Mouse (Mus musculus) naive thymus-derived CD4-positive, alpha-beta T cell, adult 2 months (primary cell): ENCODE data around the gene Dhrs1.

Experiments
- DNase-seq: peaks from one replicate; pipeline ENCODE4 v3.0.0-alpha.2; 2011; ENCODE audit warnings: low read depth

The Dhrs1 gene

DNA sequence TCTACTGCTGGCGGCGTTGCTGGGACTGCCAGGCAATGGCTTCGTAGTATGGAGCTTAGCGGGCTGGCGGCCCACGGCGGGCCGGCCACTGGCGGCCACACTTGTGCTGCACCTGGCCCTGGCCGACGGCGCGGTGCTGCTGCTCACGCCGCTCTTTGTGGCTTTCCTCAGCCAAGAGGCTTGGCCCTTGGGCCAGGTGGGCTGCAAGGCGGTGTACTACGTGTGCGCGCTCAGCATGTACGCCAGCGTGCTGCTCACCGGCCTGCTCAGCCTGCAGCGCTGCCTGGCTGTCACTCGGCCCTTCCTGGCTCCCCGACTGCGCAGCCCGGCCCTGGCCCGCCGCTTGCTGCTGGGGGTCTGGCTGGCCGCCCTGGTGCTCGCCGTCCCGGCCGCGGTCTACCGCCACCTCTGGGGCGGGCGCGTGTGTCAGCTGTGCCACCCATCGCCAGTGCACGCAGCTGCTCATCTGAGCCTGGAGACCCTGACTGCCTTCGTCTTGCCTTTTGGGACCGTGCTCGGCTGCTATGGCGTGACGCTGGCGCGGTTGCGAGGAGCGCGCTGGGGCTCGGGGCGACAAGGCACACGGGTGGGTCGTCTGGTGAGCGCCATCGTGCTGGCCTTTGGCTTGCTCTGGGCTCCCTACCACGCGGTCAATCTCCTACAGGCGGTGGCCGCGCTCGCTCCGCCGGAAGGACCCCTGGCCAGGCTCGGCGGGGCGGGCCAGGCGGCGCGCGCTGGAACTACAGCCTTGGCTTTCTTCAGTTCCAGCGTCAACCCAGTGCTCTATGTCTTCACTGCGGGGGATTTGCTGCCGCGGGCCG lies 16.7 kb upstream of the Dhrs1 start:
- DNase-seq, result no peak

- no peak for DNase-seq
These were observed 15.7 kb upstream of the Dhrs1 start, which contains the start of gene Ltb4r2 for GRCm38 (mm10) chr14:55761163-55761562. TSS of gene Ltb4r2 (plus strand) at chr14:55761428.

GRCm38 (mm10) chr14:55760156-55760555 lies 14.7 kb upstream of the Dhrs1 start:
- DNase-seq, result peak; percentile 86

DNA sequence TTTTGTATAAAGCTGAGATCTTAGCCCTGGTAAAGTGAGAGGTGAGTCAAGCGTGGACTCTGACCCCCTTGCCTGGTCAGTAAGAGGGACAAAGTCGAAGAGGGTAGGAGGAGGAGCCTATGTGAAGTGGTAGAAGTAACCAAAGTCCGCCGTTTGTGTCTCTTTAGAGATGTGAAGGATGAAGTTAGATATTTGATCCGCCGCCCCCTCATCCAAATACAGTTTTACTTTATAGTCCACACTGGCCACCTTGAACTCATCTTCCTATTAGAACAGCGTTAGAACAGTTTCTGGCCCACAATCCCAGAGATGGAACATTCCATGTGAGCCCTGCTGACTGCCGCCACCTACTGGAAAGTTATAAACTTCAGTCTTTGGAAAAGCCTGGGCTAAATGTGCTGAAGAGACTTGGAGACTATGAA lies 12.9 kb upstream of the Dhrs1 start, which contains the start of gene Cideb:
Gene Cideb, minus strand, starts transcription at position 96 of the 422 bp plus-strand sequence.
- peak; percentile 59 for DNase-seq

GRCm38 (mm10) chr14:55757566-55757965 lies 12.1 kb upstream of the Dhrs1 start:
- no peak for DNase-seq

DNA sequence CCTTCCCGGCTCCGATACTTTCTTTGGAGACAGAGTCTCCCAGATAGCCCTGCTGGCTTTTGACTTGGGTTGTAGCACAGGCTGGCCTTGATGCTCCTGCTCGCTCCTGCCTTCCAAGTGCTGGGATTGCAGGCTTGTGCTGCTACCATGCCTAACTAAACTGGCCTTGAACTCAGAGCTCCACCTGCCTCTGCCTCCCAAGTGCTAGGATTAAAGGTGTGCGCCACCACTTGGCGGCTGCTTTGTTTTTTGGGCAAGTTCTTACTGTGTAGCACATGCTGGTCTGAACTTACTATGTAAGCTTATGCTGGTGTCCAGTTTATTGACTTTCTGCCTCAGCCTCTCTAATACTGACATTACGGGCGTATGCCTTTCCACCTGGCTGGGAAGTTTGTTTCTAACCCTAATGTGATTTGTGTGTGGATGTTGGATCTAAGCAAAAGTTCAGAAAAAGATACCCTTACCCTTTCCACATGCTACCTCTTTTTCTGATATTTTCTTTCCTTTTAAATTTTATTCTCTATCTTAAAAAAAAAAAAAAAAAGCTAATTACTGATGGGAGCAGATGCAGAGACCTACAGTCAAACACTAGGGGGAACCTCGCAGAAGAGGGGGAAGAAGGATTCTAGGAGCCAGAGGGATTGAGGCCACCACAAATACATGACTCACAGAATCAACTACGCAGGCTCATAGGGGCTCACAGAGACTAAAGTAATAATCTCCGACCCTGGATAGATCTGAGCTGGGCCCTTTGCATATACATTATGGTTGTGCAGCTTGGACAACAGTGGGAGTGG lies 1.8 kb upstream of the Dhrs1 start:
- no peak for DNase-seq

DNA sequence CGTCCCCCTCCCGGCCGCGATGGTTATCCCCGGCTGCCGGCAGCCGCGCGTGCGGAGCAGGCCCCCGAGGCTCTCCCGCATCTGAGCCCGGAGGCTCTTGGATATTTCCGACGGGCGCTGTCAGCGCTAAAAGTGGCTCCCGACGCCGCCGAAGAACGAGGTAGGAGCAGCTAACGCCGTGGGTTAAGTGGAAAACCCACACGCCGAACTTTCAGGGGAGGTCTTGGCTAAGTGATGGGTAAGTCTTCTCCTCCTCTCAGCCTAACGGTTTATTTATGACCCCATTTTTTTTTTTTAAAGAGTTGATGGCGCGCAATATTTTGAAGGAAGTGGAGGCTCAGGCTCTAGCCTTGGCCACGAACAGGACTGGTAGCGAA lies 359 bp upstream of the Dhrs1 start:
- DNase-seq, result no peak

GRCm38 (mm10) chr14:55743711-55744110 lies 1.8 kb downstream of the Dhrs1 start:
- peak; percentile 95 for DNase-seq

- no peak for DNase-seq
These were observed 8.3 kb downstream of the Dhrs1 start for GRCm38 (mm10) chr14:55737086-55737687.

- DNase-seq, result no peak
These were observed 9.7 kb downstream of the Dhrs1 start for GRCm38 (mm10) chr14:55735758-55736157.

DNA sequence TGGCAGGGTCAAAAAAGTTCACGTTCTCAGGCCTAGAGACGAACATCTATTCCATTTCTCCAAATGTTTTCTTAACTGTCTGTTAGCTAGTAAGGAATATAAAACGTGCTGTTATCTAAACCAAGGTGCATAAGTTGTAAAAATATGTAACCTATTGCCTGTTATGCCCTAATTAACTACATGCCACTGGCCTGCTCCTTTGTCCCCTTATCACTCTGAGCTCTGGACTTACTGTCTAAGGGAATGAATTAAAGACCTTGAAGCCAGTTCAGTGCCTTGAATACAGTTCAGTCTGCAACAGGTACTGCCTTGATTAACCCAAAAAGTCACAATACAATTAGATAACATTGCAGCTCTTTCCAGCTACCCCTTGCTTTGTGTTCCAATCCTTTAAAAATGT lies 10.2 kb downstream of the Dhrs1 start:
- no peak for DNase-seq

- DNase-seq, result no peak
These were observed 10.6 kb downstream of the Dhrs1 start for GRCm38 (mm10) chr14:55734869-55735268.

DNA sequence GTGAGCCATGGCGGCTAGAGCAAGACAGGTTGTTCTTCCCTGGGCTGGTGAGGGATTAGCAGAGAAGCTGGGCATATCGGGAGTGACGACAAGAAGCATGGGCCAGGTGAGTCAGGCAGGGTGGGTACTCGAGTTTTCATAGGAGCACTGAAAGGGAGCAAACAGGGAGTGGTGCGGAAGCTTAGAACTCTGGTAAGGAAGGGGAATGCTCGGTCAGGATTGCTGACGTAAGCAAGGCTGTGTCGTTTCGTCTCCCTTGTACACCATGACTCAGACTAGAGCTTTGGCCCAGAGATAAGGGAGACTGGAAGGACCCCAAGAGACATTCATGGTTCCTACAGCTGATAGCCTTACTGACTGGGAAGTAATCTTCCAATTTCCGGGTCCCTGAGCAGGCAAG lies 11.6 kb downstream of the Dhrs1 start:
- no peak for DNase-seq

GRCm38 (mm10) chr14:55730531-55731032 lies 14.9 kb downstream of the Dhrs1 start:
- DNase-seq, result no peak

- DNase-seq, result no peak
These were observed 15.4 kb downstream of the Dhrs1 start for GRCm38 (mm10) chr14:55730116-55730515.

- no peak for DNase-seq
These were observed 17.4 kb downstream of the Dhrs1 start for GRCm38 (mm10) chr14:55727889-55728685.

DNA sequence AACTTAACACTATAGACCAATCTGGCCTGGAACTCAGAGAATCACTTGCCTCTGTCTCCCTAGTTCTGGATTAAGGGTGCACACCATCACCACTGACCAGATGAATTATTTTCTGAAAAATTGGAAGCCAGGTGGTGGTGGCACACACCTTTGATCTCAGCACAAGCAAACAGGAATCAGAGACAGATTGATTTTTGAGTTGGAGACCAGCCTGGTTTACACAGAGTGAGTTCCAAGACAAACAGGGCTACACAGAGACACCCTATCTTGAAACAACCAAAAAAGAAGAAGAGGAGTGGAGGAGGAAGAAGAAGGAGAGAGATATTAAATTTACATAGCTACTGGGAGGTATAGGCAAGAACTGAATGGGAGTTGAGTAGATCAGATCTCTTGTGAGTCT lies 19.2 kb downstream of the Dhrs1 start:
- DNase-seq, result no peak

DNA sequence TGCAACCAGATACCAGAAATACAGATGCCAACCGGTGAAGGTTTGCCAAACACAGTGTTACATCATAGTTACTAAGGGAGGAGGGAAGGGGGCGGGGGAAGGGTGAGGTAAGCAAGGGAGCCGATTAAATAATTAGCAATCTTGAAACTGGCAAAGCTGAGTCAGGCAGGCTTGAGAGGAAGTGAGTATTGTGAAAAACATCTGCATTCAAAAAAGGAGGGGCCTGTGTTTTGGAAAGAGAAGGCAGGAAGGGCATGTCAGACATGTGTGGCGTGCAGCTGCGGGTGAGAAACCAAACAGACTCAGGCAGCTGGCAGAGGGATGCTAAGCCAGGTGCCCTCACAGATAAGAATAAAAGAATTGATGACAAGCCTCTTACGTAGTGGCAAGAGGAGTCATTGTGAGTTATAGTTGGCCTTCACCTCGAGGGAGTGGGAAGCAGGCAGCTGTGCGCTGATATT lies 21.0 kb downstream of the Dhrs1 start:
- DNase-seq, result peak; percentile 90

DNA sequence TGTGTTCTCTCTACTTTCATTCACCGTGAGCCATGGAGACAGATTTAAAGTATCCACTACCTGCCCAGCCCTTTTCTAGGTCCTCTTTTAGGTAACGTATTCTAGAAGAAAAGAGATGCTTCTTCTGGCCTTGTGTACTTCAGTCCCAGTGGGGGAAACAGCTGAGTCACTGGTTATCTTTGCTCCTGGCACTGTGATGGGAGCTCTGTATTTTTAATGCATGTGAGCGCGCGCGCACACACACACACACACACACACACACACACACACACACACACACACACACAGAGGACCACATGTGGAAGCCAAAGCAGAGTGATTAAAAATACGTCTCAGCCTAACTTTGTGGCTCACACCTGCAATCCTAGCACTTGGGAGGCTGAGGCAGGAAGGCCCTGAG lies 22.1 kb downstream of the Dhrs1 start:
- no peak for DNase-seq

- DNase-seq, result no peak
These were observed 23.0 kb downstream of the Dhrs1 start for GRCm38 (mm10) chr14:55722438-55722945.

GRCm38 (mm10) chr14:55721700-55722437 lies 23.6 kb downstream of the Dhrs1 start, which contains the start of gene Rabggta:
TSS of gene Rabggta (minus strand) at chr14:55722263.
- peak; percentile 97 for DNase-seq
